In the genomic region with DNA sequence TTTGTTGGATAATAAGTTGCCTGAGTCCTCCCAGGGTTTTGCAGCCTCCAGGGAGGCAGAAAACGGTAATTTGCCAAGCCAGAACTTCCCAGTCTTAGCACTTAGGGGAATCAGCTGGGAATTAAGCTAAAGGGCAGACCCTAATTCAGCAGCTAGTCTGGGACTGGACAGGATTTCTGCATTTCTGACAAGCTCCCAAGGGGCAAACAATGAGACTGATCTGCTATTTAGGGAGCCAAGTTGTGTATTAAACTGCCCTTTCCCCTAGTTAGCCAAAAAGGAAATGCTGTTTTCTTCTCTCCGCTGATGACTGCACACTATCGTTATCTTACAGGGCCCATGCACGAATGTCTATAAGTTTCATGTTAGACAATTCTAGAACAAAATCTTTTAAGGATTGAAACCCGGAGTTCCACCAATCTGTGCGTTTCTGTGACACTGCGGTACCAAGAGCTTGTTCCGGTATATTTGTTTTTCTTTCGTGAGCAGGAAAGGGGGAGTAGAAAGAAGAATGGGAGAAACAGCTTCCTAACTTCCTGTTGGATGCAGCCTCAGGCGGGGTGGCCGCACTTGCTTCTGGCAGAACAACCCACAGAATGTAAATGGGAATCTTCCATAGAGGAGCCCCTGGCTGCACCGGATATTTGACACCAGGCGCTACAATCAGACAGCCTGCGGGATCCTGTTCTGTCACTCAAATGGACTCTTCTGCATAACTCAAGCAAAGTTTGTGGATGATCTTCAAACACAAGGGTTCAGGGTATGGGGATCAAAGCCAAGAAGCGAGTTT, we compare ENCODE assay signal across 12 mouse cellular contexts. TPM values are rescaled to one million over a fixed set of nuclear protein-coding genes. Genes with fewer than 3 reads are reported as not detected.
DNase-seq lines count a peak whose midpoint lies in the region; ATAC-seq lines count a peak whose summit lies in the region.
"Had no signal": no experiment of that assay in that cellular context is flagged by ENCODE, and none has a peak within 500 bp of the region (broad histone marks: within the 10 kb centered on the region; RNA-seq: fewer than 3 reads in every experiment).

No protein-coding gene starts in this region.

- no peak for ATAC-seq in hindbrain, embryonic 13.5 days (ENCODE audit: low FRiP score)
- no peak for ATAC-seq in embryonic facial prominence, embryonic 13.5 days (ENCODE audit: insufficient number of reproducible peaks, insufficient read depth, low FRiP score, low TSS enrichment, low read depth)
- ATAC-seq: activated CD4-positive, CD25-positive, alpha-beta regulatory T cell, adult 4 months had no signal

- H3K27me3 ChIP-seq in hindbrain, embryonic 10.5 days (ENCODE audit: insufficient read depth, poor library complexity, severe bottlenecking) = no peaks in the 10 kb centered on the region
- no peaks in the 10 kb centered on the region for H3K27me3 ChIP-seq in hindbrain, embryonic 13.5 days
- no peaks in the 10 kb centered on the region for H3K27me3 ChIP-seq in embryonic facial prominence, embryonic 13.5 days

- WGBS in hindbrain, embryonic 10.5 days = 49% methylated on average over 15 of the region's 15 CpGs
- WGBS in hindbrain, embryonic 13.5 days = 54% methylated on average over 15 of the region's 15 CpGs
- WGBS in embryonic facial prominence, embryonic 13.5 days = 24% methylated on average over 15 of the region's 15 CpGs

- no peak overlapping the region for H3K4me2 ChIP-seq in hindbrain, embryonic 13.5 days
- peak overlapping the region; percentile 28; the same call in 1 of the 2 replicates for H3K4me2 ChIP-seq in embryonic facial prominence, embryonic 13.5 days

- no peaks in the 10 kb centered on the region for H3K36me3 ChIP-seq in hindbrain, embryonic 10.5 days
- no peaks in the 10 kb centered on the region for H3K36me3 ChIP-seq in hindbrain, embryonic 13.5 days
- H3K36me3 ChIP-seq in embryonic facial prominence, embryonic 13.5 days = no peaks in the 10 kb centered on the region

- DNase-seq in hindbrain, embryonic 10.5 days (ENCODE audit: low spot score) = peak; percentile 29
- peak; percentile 19 for DNase-seq in ES-CJ7 (ENCODE audit: low read depth, low spot score)
- DNase-seq in kidney, postnatal 14 days = peak; percentile 51
- DNase-seq in ovary, adult 18-20 months (ENCODE audit: low spot score) = no peak
- DNase-seq in left cerebral cortex, adult 18-20 months (ENCODE audit: low spot score in 2 of 2) = no peak
- DNase-seq in right cerebral cortex, postnatal 14 days = no peak
- DNase-seq: cerebellum, adult 18-20 months; gastrocnemius, postnatal 14 days had no signal

- H3K9me3 ChIP-seq in hindbrain, embryonic 10.5 days = no peaks in the 10 kb centered on the region
- H3K9me3 ChIP-seq in hindbrain, embryonic 13.5 days = no peaks in the 10 kb centered on the region
- no peaks in the 10 kb centered on the region for H3K9me3 ChIP-seq in embryonic facial prominence, embryonic 13.5 days
- H3K9me3 ChIP-seq: megakaryocyte, embryonic 14.5 days had no signal

- no peak overlapping the region for H3K4me3 ChIP-seq in hindbrain, embryonic 10.5 days
- no peak overlapping the region for H3K4me3 ChIP-seq in hindbrain, embryonic 13.5 days
- no peak overlapping the region for H3K4me3 ChIP-seq in embryonic facial prominence, embryonic 13.5 days
- H3K4me3 ChIP-seq: megakaryocyte, embryonic 14.5 days had no signal

- H3K4me1 ChIP-seq in hindbrain, embryonic 10.5 days (replicated peaks) = peaks cover 43% of the 10 kb centered on the region
- H3K4me1 ChIP-seq in hindbrain, embryonic 13.5 days (replicated peaks) = 0 out of 2 replicates have a peak, but pooled peaks cover 9% of the 10 kb centered on the region
- peaks cover 13% of the 10 kb centered on the region for H3K4me1 ChIP-seq in embryonic facial prominence, embryonic 13.5 days

- no peak overlapping the region for H3K27ac ChIP-seq in hindbrain, embryonic 10.5 days
- H3K27ac ChIP-seq in hindbrain, embryonic 13.5 days = no peak overlapping the region
- H3K27ac ChIP-seq in embryonic facial prominence, embryonic 13.5 days = no peak overlapping the region

- H3K9ac ChIP-seq in hindbrain, embryonic 13.5 days = no peak overlapping the region
- no peak overlapping the region for H3K9ac ChIP-seq in embryonic facial prominence, embryonic 13.5 days

RNA-seq across cellular contexts. Expression of a gene that starts 9.2 kb away (rescaled TPM):
- 3.8 and 5.9 TPM in 2 replicates for polyA plus RNA-seq in hindbrain, embryonic 10.5 days (2016; fragmentation: Nextera tagmentation; extraction: Ambion mirVana)
- 9.5 and 12.2 TPM in 2 replicates for polyA plus RNA-seq in hindbrain, embryonic 13.5 days (2015; fragmentation: Nextera tagmentation; extraction: Ambion mirVana)
- polyA plus RNA-seq in embryonic facial prominence, embryonic 13.5 days (2015; fragmentation: Nextera tagmentation; extraction: Ambion mirVana) = 8.1 and 9.3 TPM in 2 replicates
- 1 to 10 TPM; 7.5 to 8.0 TPM for total RNA-seq in left cerebral cortex, adult 18-20 months (2021)
- polyA plus RNA-seq: activated CD4-positive, CD25-positive, alpha-beta regulatory T cell, adult 4 months had no signal

Comparison
In these comparisons a context has a peak if more than half of its experiments do, and no peak if none do; other contexts are left out.
1. DNase-seq: peak in hindbrain, embryonic 10.5 days (single experiment), ES-CJ7 (single experiment) and kidney, postnatal 14 days (single experiment); none in ovary, adult 18-20 months (single experiment), left cerebral cortex, adult 18-20 months (0 of 2) and right cerebral cortex, postnatal 14 days (single experiment).